In the genomic region with DNA sequence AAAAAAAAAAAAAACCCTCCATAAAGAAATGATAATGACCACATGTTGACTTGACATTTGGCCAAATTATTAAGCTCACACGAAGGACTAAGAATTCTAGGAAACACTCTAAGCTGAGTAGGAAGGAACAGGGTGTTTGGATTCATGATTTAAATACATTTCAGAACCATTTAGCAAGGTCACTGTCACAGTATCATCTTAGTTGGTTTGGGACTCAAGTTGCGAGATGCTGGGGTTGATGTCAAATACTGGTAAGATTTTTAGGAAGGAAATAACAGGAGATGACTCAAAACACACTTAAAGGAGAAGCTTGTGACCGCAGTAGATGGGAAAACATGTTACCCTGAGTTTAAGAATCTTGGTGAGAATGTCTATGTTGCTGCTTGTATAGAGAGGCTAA, we compare ENCODE assay signal across 38 mouse cellular contexts. TPM values are rescaled to one million over a fixed set of nuclear protein-coding genes. Genes with fewer than 3 reads are reported as not detected.
DNase-seq lines count a peak whose midpoint lies in the region; ATAC-seq and TF ChIP-seq lines count a peak whose summit lies in the region.
"Had no signal": no experiment of that assay in that cellular context is flagged by ENCODE, and none has a peak within 500 bp of the region (broad histone marks: within the 10 kb centered on the region; RNA-seq: fewer than 3 reads in every experiment).

No protein-coding gene starts in this region.

- H3K27ac ChIP-seq in kidney, postnatal 0 days = no peak overlapping the region
- no peak overlapping the region for H3K27ac ChIP-seq in kidney, embryonic 16.5 days (ENCODE audit: low read length)
- H3K27ac ChIP-seq: embryonic facial prominence, embryonic 12.5 days; heart, embryonic 13.5 days; hindbrain, embryonic 10.5 days; hindbrain, embryonic 15.5 days; liver, embryonic 15.5 days; stomach, embryonic 15.5 days had no signal

- H3K27me3 ChIP-seq in kidney, postnatal 0 days (ENCODE audit: insufficient read depth, low read length) = no peaks in the 10 kb centered on the region
- no peaks in the 10 kb centered on the region for H3K27me3 ChIP-seq in kidney, embryonic 16.5 days (ENCODE audit: insufficient read depth, low read length)
- H3K27me3 ChIP-seq: embryonic facial prominence, embryonic 12.5 days; heart, embryonic 13.5 days; hindbrain, embryonic 15.5 days; liver, embryonic 15.5 days; stomach, embryonic 15.5 days had no signal

- H3K9ac ChIP-seq in kidney, postnatal 0 days (ENCODE audit: low read depth, low read length) = no peak overlapping the region
- no peak overlapping the region for H3K9ac ChIP-seq in kidney, embryonic 16.5 days (replicated peaks; ENCODE audit: low read length)
- H3K9ac ChIP-seq: embryonic facial prominence, embryonic 12.5 days; heart, embryonic 13.5 days; hindbrain, embryonic 15.5 days; liver, embryonic 15.5 days; stomach, embryonic 15.5 days had no signal

- no peak overlapping the region for H3K4me2 ChIP-seq in kidney, postnatal 0 days (ENCODE audit: low read length)
- H3K4me2 ChIP-seq in kidney, embryonic 16.5 days (replicated peaks; ENCODE audit: low read depth, low read length) = no peak overlapping the region
- H3K4me2 ChIP-seq: embryonic facial prominence, embryonic 12.5 days; heart, embryonic 13.5 days; hindbrain, embryonic 15.5 days; liver, embryonic 15.5 days; stomach, embryonic 15.5 days had no signal

- no peaks in the 10 kb centered on the region for H3K4me1 ChIP-seq in kidney, postnatal 0 days (replicated peaks; ENCODE audit: insufficient read depth, low read length)
- no peaks in the 10 kb centered on the region for H3K4me1 ChIP-seq in kidney, embryonic 16.5 days (ENCODE audit: insufficient read depth, low read length)
- H3K4me1 ChIP-seq: embryonic facial prominence, embryonic 12.5 days had no signal

- H3K9me3 ChIP-seq in kidney, postnatal 0 days (replicated peaks; ENCODE audit: low read length) = no peaks in the 10 kb centered on the region
- no peaks in the 10 kb centered on the region for H3K9me3 ChIP-seq in kidney, embryonic 16.5 days (ENCODE audit: low read length)
- H3K9me3 ChIP-seq: embryonic facial prominence, embryonic 12.5 days; hindbrain, embryonic 15.5 days; liver, embryonic 15.5 days; stomach, embryonic 15.5 days had no signal

- no peak overlapping the region for H3K4me3 ChIP-seq in kidney, postnatal 0 days (replicated peaks; ENCODE audit: low read depth, low read length)
- no peak overlapping the region for H3K4me3 ChIP-seq in kidney, embryonic 16.5 days (ENCODE audit: low read length)
- H3K4me3 ChIP-seq: embryonic facial prominence, embryonic 12.5 days; heart, embryonic 13.5 days; hindbrain, embryonic 10.5 days; hindbrain, embryonic 15.5 days; liver, embryonic 15.5 days; stomach, embryonic 15.5 days had no signal

- WGBS in kidney, postnatal 0 days = 67% methylated on average over 3 of the region's 3 CpGs
- 75% methylated on average over 3 of the region's 3 CpGs for WGBS in kidney, embryonic 16.5 days

- DNase-seq in kidney, postnatal 0 days (ENCODE audit: low spot score) = peak; percentile 49
- peak; percentile 44 for DNase-seq in lung, postnatal 36 days
- DNase-seq in lung, postnatal 14 days = no peak
- DNase-seq in T-cell, adult 2 months (ENCODE audit: low spot score) = no peak
- DNase-seq in kidney, postnatal 14 days = no peak
- DNase-seq: adrenal gland, adult 8-10 months; cerebellum, adult 11 months; cerebellum, adult 9-10 months; embryo, embryonic 11 days; gastrocnemius, postnatal 14 days; heart, adult 18-20 months; heart, postnatal 14 days; kidney, adult 11 months; kidney, postnatal 4 days; left cerebral cortex, postnatal 4 days; lung, postnatal 10 days; midbrain, embryonic 14.5 days; right cerebral cortex, postnatal 4 days had no signal

- TF ChIP-seq CTCF in kidney, postnatal 0 days (IDR thresholded peaks at IDR 0.05; ENCODE audit: low read depth) = no peak

- ATAC-seq in kidney, postnatal 0 days (replicated peaks; ENCODE audit: low FRiP score, low read depth) = no peak
- ATAC-seq in kidney, embryonic 16.5 days (ENCODE audit: low FRiP score, low TSS enrichment) = no peak
- peak; percentile 49 for ATAC-seq in granulocyte monocyte progenitor cell, adult 5-6 weeks (replicated peaks; ENCODE audit: poor library complexity, severe bottlenecking)
- peak; percentile 37 for ATAC-seq in neutrophil, adult 5-6 weeks (ENCODE audit: extremely low read depth, insufficient number of reproducible peaks, low FRiP score, poor library complexity, severe bottlenecking)
- ATAC-seq: activated CD4-positive, CD25-positive, alpha-beta regulatory T cell, adult 4 months; CD4-positive, CD25-positive, alpha-beta regulatory T cell, adult 4 months; forebrain, embryonic 14.5 days; inflammation-experienced regulatory T-cells, adult 6 months had no signal

- no peaks in the 10 kb centered on the region for H3K36me3 ChIP-seq in kidney, postnatal 0 days (ENCODE audit: insufficient read depth, low read length)
- no peaks in the 10 kb centered on the region for H3K36me3 ChIP-seq in kidney, embryonic 16.5 days (ENCODE audit: insufficient read depth, low read length)
- H3K36me3 ChIP-seq: embryonic facial prominence, embryonic 12.5 days; heart, embryonic 13.5 days; hindbrain, embryonic 10.5 days; hindbrain, embryonic 15.5 days; liver, embryonic 15.5 days; stomach, embryonic 15.5 days had no signal

RNA-seq across cellular contexts. Expression of a gene that starts 49.2 kb away (rescaled TPM):
- polyA plus RNA-seq in kidney, postnatal 0 days (2015; fragmentation: Nextera tagmentation; extraction: Ambion mirVana) = not detected in 2 replicates
- not detected in 2 replicates for polyA plus RNA-seq in kidney, embryonic 16.5 days (2015; fragmentation: Nextera tagmentation; extraction: Ambion mirVana)
- total RNA-seq in granulocyte monocyte progenitor cell, adult 5-6 weeks (2014; fragmentation: Nextera tagmentation) = not detected in 2 replicates
- total RNA-seq in granulocyte monocyte progenitor cell, adult 5-6 weeks (2017) = not detected in 2 replicates
- not detected in 2 replicates for total RNA-seq in neutrophil, adult 5-6 weeks (2017)
- total RNA-seq: adrenal gland, adult 8-10 months; adrenal gland, postnatal 4 days; gastrocnemius, postnatal 14 days; heart, adult 18-20 months; heart, postnatal 14 days; layer of hippocampus, adult 8-10 months; layer of hippocampus, postnatal 25 days; left cerebral cortex, adult 8-10 months; left cerebral cortex, postnatal 4 days had no signal
- polyA plus RNA-seq: CD4-positive, CD25-positive, alpha-beta regulatory T cell, adult 4 months; embryonic facial prominence, embryonic 12.5 days; forebrain, embryonic 14.5 days; heart, embryonic 13.5 days; hindbrain, embryonic 10.5 days; hindbrain, embryonic 15.5 days; kidney, embryonic 14.5 days; limb, embryonic 14.5 days; liver, embryonic 15.5 days; midbrain, embryonic 14.5 days; neural tube, embryonic 11.5 days; stomach, embryonic 15.5 days had no signal

Comparison
In these comparisons a context has a peak if more than half of its experiments do, and no peak if none do; other contexts are left out.
1. DNase-seq: peak in kidney, postnatal 0 days (single experiment) and lung, postnatal 36 days (single experiment); none in lung, postnatal 14 days (single experiment), T-cell, adult 2 months (single experiment) and kidney, postnatal 14 days (single experiment).
2. ATAC-seq: peak in granulocyte monocyte progenitor cell, adult 5-6 weeks (single experiment) and neutrophil, adult 5-6 weeks (single experiment); none in kidney, postnatal 0 days (single experiment) and kidney, embryonic 16.5 days (single experiment).